Mouse (Mus musculus): ENCODE results near the gene C9.

Gene C9

GRCm38 (mm10) chr15:6445135-6445534, at the start of gene C9:
Gene C9, plus strand, starts transcription at chr15:6445327.
- DNase-seq (ENCODE audit: low read depth, low spot score): no peak
- Histone ChIP-seq H3K36me3 (ENCODE audit: control insufficient read depth, insufficient read depth, low read length, poor library complexity, severe bottlenecking) (no peaks in the 10 kb centered on the region), H3K27me3 (ENCODE audit: control insufficient read depth, insufficient read depth, low read length, poor library complexity, severe bottlenecking) (no peaks in the 10 kb centered on the region)

DNA sequence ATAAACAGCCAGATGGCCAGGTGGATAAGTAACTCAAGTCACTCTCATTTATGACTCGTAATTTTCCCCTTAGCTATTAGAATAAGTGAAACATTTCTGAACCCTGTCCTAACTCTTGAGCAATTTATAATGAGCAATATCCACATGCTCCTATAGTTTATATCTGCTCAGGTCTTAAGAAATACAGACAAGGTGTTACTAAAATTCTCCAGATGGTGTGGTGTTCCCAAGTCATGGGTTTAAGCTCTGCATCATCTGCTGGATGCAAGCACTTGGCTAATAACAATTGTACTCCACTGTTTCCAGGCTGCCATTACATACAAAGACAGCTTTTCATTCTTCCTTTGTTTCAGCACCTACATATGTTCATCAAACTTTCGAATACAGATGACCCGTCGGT, 46.9 kb upstream of the C9 start:
- no peak for DNase-seq (ENCODE audit: low read depth, low spot score)
- Histone ChIP-seq H3K27me3 (ENCODE audit: control insufficient read depth, insufficient read depth, low read length, poor library complexity, severe bottlenecking) (no peaks in the 10 kb centered on the region), H3K36me3 (ENCODE audit: control insufficient read depth, insufficient read depth, low read length, poor library complexity, severe bottlenecking) (no peaks in the 10 kb centered on the region)

GRCm38 (mm10) chr15:6398881-6399280, 46.2 kb upstream of the C9 start:
- Histone ChIP-seq H3K27me3 (ENCODE audit: control insufficient read depth, insufficient read depth, low read length, poor library complexity, severe bottlenecking) (no peaks in the 10 kb centered on the region), H3K36me3 (ENCODE audit: control insufficient read depth, insufficient read depth, low read length, poor library complexity, severe bottlenecking) (no peaks in the 10 kb centered on the region)
- DNase-seq (ENCODE audit: low read depth, low spot score): no peak

GRCm38 (mm10) chr15:6400115-6400514, 45.0 kb upstream of the C9 start:
- no peak for DNase-seq (ENCODE audit: low read depth, low spot score)
- Histone ChIP-seq H3K27me3 (ENCODE audit: control insufficient read depth, insufficient read depth, low read length, poor library complexity, severe bottlenecking) (no peaks in the 10 kb centered on the region), H3K36me3 (ENCODE audit: control insufficient read depth, insufficient read depth, low read length, poor library complexity, severe bottlenecking) (no peaks in the 10 kb centered on the region)

GRCm38 (mm10) chr15:6402433-6402832, 42.7 kb upstream of the C9 start:
- no peaks in the 10 kb centered on the region for H3K36me3 ChIP-seq (ENCODE audit: control insufficient read depth, insufficient read depth, low read length, poor library complexity, severe bottlenecking)
- no peaks in the 10 kb centered on the region for H3K27me3 ChIP-seq (ENCODE audit: control insufficient read depth, insufficient read depth, low read length, poor library complexity, severe bottlenecking)
- no peak for DNase-seq (ENCODE audit: low read depth, low spot score)

DNA sequence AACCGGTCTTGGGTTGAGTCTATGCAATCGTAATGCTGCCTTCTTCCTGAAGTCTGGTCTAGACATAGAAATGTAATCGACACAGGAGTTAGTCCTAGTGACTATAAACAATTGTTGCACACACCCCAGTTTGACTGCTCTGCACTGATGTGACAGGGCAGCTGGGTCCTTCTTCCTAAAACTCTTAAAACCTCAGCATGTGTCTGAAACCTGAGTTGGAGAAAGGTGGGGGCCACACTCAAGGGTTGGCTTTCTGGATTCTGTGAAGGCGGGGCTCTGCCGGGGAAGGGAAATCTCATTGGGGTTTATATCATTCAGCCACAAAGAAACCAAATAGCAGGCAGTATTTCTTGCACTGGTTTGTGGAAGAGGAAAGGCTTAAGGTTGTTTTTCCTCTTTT, 41.0 kb upstream of the C9 start:
- no peak for DNase-seq (ENCODE audit: low read depth, low spot score)
- no peaks in the 10 kb centered on the region for H3K36me3 ChIP-seq (ENCODE audit: control insufficient read depth, insufficient read depth, low read length, poor library complexity, severe bottlenecking)

GRCm38 (mm10) chr15:6406771-6407170, 38.4 kb upstream of the C9 start:
- DNase-seq (ENCODE audit: low read depth, low spot score): no peak
- Histone ChIP-seq H3K36me3 (ENCODE audit: control insufficient read depth, insufficient read depth, low read length, poor library complexity, severe bottlenecking) (no peaks in the 10 kb centered on the region), H3K27me3 (ENCODE audit: control insufficient read depth, insufficient read depth, low read length, poor library complexity, severe bottlenecking) (no peaks in the 10 kb centered on the region)

More for the DNA sequence above, 41.0 kb upstream of the C9 start:
- no peaks in the 10 kb centered on the region for H3K27me3 ChIP-seq (ENCODE audit: control insufficient read depth, insufficient read depth, low read length, poor library complexity, severe bottlenecking)

DNA sequence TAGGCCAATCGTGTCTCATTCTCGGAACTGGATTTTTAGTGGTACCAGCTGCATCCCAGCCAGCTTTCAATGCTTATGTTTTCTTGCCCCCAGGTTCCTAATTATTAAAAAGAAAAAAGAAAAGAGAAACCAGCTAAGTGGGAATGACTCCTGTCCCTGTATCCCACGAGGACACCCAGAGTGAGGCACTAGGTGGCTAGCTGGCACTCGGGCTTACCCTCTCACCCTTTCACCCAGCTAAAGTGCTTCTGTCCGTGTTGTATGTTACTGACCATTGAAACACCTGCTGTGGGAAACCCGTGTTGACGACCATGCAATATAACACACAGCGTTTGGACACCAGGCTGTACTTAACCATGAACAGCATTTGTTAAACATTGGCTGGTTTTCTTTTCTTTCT, 36.1 kb upstream of the C9 start:
- Histone ChIP-seq H3K27me3 (ENCODE audit: control insufficient read depth, insufficient read depth, low read length, poor library complexity, severe bottlenecking) (no peaks in the 10 kb centered on the region), H3K36me3 (ENCODE audit: control insufficient read depth, insufficient read depth, low read length, poor library complexity, severe bottlenecking) (no peaks in the 10 kb centered on the region)
- no peak for DNase-seq (ENCODE audit: low read depth, low spot score)

- no peaks in the 10 kb centered on the region for H3K27me3 ChIP-seq (ENCODE audit: control insufficient read depth, insufficient read depth, low read length, poor library complexity, severe bottlenecking)
- no peaks in the 10 kb centered on the region for H3K36me3 ChIP-seq (ENCODE audit: control insufficient read depth, insufficient read depth, low read length, poor library complexity, severe bottlenecking)
- DNase-seq (ENCODE audit: low read depth, low spot score): no peak
Measured at GRCm38 (mm10) chr15:6410161-6410560, 35.0 kb upstream of the C9 start.

GRCm38 (mm10) chr15:6411334-6411733, 33.8 kb upstream of the C9 start:
- H3K27me3 ChIP-seq (ENCODE audit: control insufficient read depth, insufficient read depth, low read length, poor library complexity, severe bottlenecking): no peaks in the 10 kb centered on the region
- H3K36me3 ChIP-seq (ENCODE audit: control insufficient read depth, insufficient read depth, low read length, poor library complexity, severe bottlenecking): no peaks in the 10 kb centered on the region
- no peak for DNase-seq (ENCODE audit: low read depth, low spot score)

DNA sequence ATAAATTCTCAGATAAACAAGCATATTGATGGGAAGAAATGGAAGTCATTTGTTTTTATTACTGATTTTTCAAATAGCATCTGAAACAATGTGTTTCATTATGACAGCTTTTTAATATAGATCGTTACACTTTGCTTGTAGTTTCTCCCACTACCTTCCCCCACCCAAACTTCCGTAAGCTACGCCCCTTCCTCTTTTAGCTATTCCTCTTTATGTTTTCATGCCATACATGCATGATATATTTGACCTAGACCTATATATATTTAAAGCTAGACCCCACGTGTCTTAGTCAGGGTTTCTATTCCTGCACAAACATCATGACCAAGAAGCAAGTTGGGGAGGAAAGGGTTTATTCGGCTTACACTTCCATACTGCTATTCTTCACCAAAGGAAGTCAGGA, 29.8 kb upstream of the C9 start:
- DNase-seq (ENCODE audit: low read depth, low spot score): no peak
- no peaks in the 10 kb centered on the region for H3K27me3 ChIP-seq (ENCODE audit: control insufficient read depth, insufficient read depth, low read length, poor library complexity, severe bottlenecking)
- no peaks in the 10 kb centered on the region for H3K36me3 ChIP-seq (ENCODE audit: control insufficient read depth, insufficient read depth, low read length, poor library complexity, severe bottlenecking)

DNA sequence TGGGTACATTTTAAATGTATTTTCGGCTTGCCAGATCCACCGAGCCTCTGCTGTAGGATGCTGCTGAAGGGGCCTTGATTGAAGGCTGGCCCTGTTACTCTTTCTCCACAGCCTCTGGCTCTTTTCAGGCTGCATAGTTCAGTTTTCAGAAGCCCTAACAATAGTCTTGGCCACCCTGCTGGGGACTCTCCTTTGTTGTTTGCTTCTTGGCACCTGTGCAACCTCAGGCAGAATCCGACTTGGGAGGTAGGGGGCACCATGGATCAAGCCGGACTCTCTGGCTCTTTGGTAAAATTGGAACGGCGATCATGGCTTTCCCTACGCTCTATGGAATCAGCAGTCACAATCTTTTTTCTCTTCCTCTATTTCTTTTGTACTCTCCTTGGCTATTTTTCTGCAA, 13.3 kb upstream of the C9 start:
- no peak for DNase-seq (ENCODE audit: low read depth, low spot score)
- Histone ChIP-seq H3K27me3 (ENCODE audit: control insufficient read depth, insufficient read depth, low read length, poor library complexity, severe bottlenecking) (no peaks in the 10 kb centered on the region), H3K36me3 (ENCODE audit: control insufficient read depth, insufficient read depth, low read length, poor library complexity, severe bottlenecking) (no peaks in the 10 kb centered on the region)

- Histone ChIP-seq H3K27me3 (ENCODE audit: control insufficient read depth, insufficient read depth, low read length, poor library complexity, severe bottlenecking) (no peaks in the 10 kb centered on the region), H3K36me3 (ENCODE audit: control insufficient read depth, insufficient read depth, low read length, poor library complexity, severe bottlenecking) (no peaks in the 10 kb centered on the region)
- no peak for DNase-seq (ENCODE audit: low read depth, low spot score)
Measured at GRCm38 (mm10) chr15:6432411-6432810, 12.7 kb upstream of the C9 start.

DNA sequence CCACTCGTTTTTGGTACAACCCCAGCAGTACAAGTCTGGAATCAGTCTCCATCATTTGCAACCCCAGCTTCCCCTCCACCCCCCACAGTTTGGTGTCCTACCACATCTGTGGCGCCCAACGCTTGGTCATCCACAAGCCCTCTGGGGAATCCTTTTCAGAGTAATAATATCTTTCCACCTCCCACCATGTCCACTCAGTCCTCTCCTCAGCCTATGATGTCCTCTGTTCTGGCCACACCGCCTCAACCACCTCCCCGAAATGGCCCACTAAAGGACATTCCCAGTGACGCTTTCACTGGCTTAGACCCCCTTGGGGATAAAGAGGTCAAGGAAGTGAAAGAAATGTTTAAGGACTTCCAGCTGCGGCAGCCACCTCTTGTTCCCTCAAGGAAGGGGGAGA, 9.8 kb upstream of the C9 start:
- no peak for DNase-seq (ENCODE audit: low read depth, low spot score)
- H3K36me3 ChIP-seq (ENCODE audit: control insufficient read depth, insufficient read depth, low read length, poor library complexity, severe bottlenecking): no peaks in the 10 kb centered on the region
- H3K27me3 ChIP-seq (ENCODE audit: control insufficient read depth, insufficient read depth, low read length, poor library complexity, severe bottlenecking): no peaks in the 10 kb centered on the region

GRCm38 (mm10) chr15:6435773-6436172, 9.4 kb upstream of the C9 start:
- peak; percentile 36 for DNase-seq (ENCODE audit: low read depth, low spot score)
- H3K27me3 ChIP-seq (ENCODE audit: control insufficient read depth, insufficient read depth, low read length, poor library complexity, severe bottlenecking): no peaks in the 10 kb centered on the region

GRCm38 (mm10) chr15:6438685-6439084, 6.4 kb upstream of the C9 start:
- no peak for DNase-seq (ENCODE audit: low read depth, low spot score)
- no peaks in the 10 kb centered on the region for H3K27me3 ChIP-seq (ENCODE audit: control insufficient read depth, insufficient read depth, low read length, poor library complexity, severe bottlenecking)
- no peaks in the 10 kb centered on the region for H3K36me3 ChIP-seq (ENCODE audit: control insufficient read depth, insufficient read depth, low read length, poor library complexity, severe bottlenecking)

More at GRCm38 (mm10) chr15:6435773-6436172, 9.4 kb upstream of the C9 start:
- H3K36me3 ChIP-seq (ENCODE audit: control insufficient read depth, insufficient read depth, low read length, poor library complexity, severe bottlenecking): no peaks in the 10 kb centered on the region

Measured in splenic B cell, adult 2 months (primary cell).